Mouse (Mus musculus) brain, embryonic 14.5 days (tissue): Measurements from ENCODE around the gene Adm2.

ENCODE experiments used
- CTCF ChIP-seq: fragments of 200-500 bp; IDR thresholded peaks from 2 replicates; pipeline ENCODE4 v1.5.1; 2012; ENCODE audit warnings: inconsistent platforms, mild to moderate bottlenecking, moderate library complexity, borderline replicate concordance; ENCODE audit not compliant: insufficient read depth, insufficient read length; ENCODE audit errors: extremely low read depth
- POLR2A ChIP-seq: fragments of 200-500 bp; IDR thresholded peaks from 2 replicates; pipeline ENCODE4 v1.6.1; 2012; ENCODE audit warnings: mild to moderate bottlenecking, inconsistent platforms, borderline replicate concordance; ENCODE audit not compliant: poor library complexity, insufficient read depth, insufficient read length, severe bottlenecking; ENCODE audit errors: extremely low read depth

GRCm38 (mm10) chr15:89305966-89306365 is 16.6 kb upstream of the Adm2 start:
- TF ChIP-seq CTCF: no peak
- no peak for TF ChIP-seq POLR2A
